Mouse (Mus musculus): ENCODE measurements around the gene Vps54.
"Not testable (repeated sequence)": the region's sequence is repeated elsewhere in the genome, so short reads cannot be mapped to it uniquely, and the experiment has no call there.

The Vps54 gene

DNA sequence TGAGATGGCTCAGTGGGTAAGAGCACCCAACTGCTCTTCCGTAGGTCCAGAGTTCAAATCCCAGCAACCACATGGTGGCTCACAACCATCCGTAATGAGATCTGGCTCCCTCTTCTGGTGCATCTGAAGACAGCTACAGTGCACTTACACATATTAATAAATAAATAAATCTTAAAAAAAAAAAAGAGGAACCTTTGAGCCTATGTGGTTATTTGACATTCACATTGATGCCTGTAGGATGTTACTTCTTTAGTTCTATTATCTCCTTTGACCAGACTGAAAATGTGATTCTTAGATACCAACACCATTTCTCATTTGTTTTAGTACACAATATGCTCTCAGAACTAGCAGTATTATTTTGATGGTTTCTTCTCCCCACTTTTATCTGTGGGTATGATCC, 49.1 kb downstream of the Vps54 start:
- peak; percentile 32 for DNase-seq (ENCODE audit: low read depth, low spot score)
- not testable (repeated sequence) for H3K36me3 ChIP-seq (ENCODE audit: control insufficient read depth, insufficient read depth, low read length, poor library complexity, severe bottlenecking); H3K27me3 ChIP-seq (ENCODE audit: control insufficient read depth, insufficient read depth, low read length, poor library complexity, severe bottlenecking)

DNA sequence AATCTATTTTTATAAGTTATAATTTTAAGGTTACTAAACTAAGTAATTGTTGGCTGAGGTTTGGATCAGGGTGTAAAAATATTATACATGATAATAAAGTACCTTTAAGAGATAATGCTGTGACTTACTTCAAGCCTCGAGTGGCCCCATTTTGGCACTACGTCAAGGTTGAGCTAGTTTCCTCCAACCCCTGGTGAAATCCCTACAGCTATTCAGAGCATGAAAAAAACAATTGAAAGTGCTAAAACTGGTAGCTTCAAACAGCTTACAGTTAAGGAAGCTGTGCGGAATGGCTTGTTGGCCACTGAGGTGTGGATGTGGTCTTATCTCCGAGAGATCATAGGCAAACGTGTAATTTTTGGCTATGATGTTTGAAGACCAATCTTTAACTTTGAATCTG, 56.4 kb downstream of the Vps54 start:
- Histone ChIP-seq H3K27me3 (ENCODE audit: control insufficient read depth, insufficient read depth, low read length, poor library complexity, severe bottlenecking) (no peaks in the 10 kb centered on the region), H3K36me3 (ENCODE audit: control insufficient read depth, insufficient read depth, low read length, poor library complexity, severe bottlenecking) (peaks cover 5% of the 10 kb centered on the region)
- no peak for DNase-seq (ENCODE audit: low read depth, low spot score)

DNA sequence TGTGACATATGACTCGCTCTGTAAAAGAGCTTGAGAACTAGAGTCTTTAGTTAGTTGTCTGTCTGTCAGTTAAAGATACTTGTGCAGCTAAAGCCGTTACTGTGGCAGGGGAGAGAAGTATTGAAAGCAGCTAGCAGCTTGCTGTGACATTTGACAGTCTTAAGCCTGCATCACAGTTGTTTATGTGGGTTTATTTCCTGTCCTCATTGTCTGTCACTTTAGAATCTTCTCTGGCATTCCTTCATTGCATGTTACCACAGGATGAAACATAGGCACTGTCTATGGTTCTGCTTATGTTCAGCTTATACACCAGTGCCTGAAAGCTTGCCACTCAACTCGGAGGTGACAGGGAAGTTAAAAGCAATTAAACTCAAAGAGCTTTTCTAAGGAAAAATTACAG, 64.5 kb downstream of the Vps54 start:
- no peak for DNase-seq (ENCODE audit: low read depth, low spot score)
- Histone ChIP-seq H3K27me3 (ENCODE audit: control insufficient read depth, insufficient read depth, low read length, poor library complexity, severe bottlenecking) (no peaks in the 10 kb centered on the region), H3K36me3 (ENCODE audit: control insufficient read depth, insufficient read depth, low read length, poor library complexity, severe bottlenecking) (peaks cover 8% of the 10 kb centered on the region; the same call in 1 of the 2 replicates)

DNA sequence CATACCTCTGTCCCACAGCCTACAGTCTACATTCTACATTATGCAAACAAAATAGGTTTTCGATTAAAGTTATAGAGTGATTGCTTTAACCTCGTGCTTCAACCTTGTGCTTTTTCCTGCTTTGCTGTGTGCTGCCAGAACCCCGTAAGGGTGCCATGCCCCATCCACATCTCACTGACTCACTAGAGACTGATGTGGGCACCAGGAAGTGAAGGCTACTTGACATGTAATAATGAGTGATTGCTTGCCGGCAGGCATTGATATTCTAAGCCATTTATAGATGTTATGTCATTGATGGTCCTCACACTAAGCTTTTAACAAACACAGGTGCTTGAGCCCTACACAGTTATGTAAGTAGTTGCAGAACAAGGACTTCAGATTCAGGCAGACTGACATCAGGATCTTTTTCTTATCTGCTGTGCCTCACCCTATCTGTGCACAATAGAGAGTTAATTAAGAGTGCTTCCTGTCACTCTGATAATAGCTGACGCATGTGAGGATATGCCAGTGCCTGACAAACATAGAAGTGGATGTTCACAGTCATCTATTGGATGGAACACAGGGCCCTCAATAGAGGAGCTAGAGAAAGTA, 68.1 kb downstream of the Vps54 start:
- Histone ChIP-seq H3K36me3 (ENCODE audit: control insufficient read depth, insufficient read depth, low read length, poor library complexity, severe bottlenecking) (peaks cover 7% of the 10 kb centered on the region), H3K27me3 (ENCODE audit: control insufficient read depth, insufficient read depth, low read length, poor library complexity, severe bottlenecking) (no peaks in the 10 kb centered on the region)
- DNase-seq (ENCODE audit: low read depth, low spot score), result no peak

DNA sequence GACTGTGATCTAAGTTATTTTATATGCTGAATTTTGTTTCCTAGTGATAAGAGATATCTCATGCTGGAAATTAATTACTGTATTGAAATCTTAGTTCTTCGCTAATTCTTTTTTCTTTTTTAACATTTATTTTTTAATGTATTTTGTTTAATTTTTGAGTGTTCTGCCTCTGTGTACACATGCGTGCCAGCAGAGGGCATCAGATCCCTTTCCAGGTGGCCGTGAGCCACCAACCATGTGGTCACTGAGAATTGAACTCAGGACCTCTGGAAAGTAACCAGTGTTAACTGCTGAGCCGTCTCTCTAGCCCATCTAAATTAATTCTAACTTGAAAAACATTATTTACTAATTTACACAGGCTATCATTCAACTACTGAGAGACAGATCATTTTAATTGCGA, 69.0 kb downstream of the Vps54 start:
- peaks cover 13% of the 10 kb centered on the region for H3K36me3 ChIP-seq (ENCODE audit: control insufficient read depth, insufficient read depth, low read length, poor library complexity, severe bottlenecking)
- H3K27me3 ChIP-seq (ENCODE audit: control insufficient read depth, insufficient read depth, low read length, poor library complexity, severe bottlenecking), result no peaks in the 10 kb centered on the region
- peak; percentile 50 for DNase-seq (ENCODE audit: low read depth, low spot score)

DNA sequence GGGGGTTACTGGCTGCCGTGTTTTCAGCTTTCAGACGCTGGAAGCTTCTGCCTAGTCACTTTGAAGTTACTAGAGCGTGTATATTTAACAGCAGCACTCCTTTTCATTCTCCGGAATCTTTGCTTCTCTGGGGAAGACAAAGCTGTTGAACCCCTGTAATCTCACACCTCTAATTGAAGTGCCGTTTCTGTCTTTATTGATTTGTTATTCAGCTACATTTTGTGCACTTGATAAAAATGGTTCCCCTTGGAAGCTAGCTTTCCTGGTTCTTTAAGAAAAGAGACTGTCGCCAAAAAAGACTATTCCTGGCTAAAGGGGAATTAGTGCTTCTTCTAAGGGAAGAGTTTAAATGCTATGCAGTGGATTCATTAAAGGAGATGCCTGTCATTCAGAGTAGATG, 70.4 kb downstream of the Vps54 start:
- no peaks in the 10 kb centered on the region for H3K27me3 ChIP-seq (ENCODE audit: control insufficient read depth, insufficient read depth, low read length, poor library complexity, severe bottlenecking)
- DNase-seq (ENCODE audit: low read depth, low spot score), result no peak
- H3K36me3 ChIP-seq (ENCODE audit: control insufficient read depth, insufficient read depth, low read length, poor library complexity, severe bottlenecking), result peaks cover 14% of the 10 kb centered on the region

DNA sequence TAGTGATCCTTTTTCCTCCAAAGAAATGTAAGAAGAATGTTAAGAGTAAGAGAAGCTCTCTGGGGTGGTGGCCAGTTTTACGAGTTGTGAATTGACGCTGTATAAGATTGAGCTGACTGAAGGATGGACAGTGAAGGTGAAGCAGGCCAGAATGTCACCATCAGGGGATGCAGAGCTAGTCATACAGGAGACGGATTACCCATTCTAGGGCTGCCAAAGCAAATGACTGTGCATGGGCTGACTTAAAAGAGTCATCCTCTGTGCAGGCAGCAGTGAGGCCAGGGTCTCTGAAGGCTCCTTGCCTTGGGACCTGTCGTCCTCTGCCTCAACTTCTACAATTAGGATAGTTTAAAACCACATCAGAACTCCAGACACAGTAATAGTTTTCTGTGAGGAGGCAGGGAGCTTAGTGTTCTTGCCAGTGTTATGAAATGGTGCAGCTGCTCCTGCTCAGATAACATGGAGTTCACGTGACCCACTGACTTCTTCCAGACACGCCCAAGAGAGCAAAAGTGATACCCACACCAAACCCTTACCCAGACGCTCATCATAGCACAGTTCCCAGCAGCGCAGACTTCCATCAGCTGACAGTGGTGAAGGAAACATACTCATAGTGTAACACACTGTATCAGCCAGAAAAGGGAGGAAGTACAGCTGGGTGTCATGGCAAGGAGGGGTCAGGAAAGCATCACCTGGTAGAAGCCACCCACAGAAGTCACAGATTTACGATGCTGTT, 75.0 kb downstream of the Vps54 start:
- DNase-seq (ENCODE audit: low read depth, low spot score), result no peak
- Histone ChIP-seq H3K36me3 (ENCODE audit: control insufficient read depth, insufficient read depth, low read length, poor library complexity, severe bottlenecking) (peaks cover 11% of the 10 kb centered on the region), H3K27me3 (ENCODE audit: control insufficient read depth, insufficient read depth, low read length, poor library complexity, severe bottlenecking) (no peaks in the 10 kb centered on the region)

DNA sequence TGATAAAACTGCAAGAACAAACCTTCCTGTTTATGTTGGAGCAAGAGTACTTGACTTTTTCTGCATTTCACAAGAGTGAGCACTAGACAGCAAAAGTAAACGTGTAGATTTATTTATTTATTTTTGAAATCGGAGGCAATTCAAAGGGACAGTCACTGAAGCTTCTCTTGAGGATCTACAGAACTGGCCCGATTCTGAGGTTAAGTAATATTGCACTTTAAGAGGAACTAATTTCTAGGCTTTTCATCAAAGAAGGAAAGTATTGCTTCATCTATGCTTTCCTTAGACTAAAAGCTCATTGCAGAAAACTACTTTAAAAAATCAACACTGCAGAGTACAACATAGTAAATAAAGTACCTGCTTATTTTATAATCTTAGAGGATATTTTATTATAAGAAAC, 82.5 kb downstream of the Vps54 start:
- peaks cover 5% of the 10 kb centered on the region; the same call in 1 of the 2 replicates for H3K36me3 ChIP-seq (ENCODE audit: control insufficient read depth, insufficient read depth, low read length, poor library complexity, severe bottlenecking)
- no peak for DNase-seq (ENCODE audit: low read depth, low spot score)
- no peaks in the 10 kb centered on the region for H3K27me3 ChIP-seq (ENCODE audit: control insufficient read depth, insufficient read depth, low read length, poor library complexity, severe bottlenecking)

DNA sequence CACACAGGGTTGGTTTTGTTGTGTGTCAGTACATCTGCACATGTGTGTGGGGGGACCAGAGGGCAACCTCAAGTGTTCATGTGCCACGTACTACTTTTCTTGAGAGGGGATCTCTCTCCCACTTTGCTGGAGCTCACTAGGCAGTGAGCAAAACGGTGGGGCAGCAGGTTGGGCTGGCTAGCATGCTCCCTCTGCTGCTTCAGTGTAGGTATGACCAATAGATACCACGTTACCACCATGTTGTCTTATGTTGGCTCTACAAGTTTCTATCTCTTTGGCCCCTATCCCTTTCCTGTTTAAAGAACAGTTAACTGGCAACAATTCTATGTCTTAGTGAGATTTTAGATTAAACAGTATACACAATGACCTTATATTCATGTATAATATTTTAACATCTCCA, 83.3 kb downstream of the Vps54 start:
- Histone ChIP-seq H3K36me3 (ENCODE audit: control insufficient read depth, insufficient read depth, low read length, poor library complexity, severe bottlenecking) (peaks cover 5% of the 10 kb centered on the region; the same call in 1 of the 2 replicates), H3K27me3 (ENCODE audit: control insufficient read depth, insufficient read depth, low read length, poor library complexity, severe bottlenecking) (no peaks in the 10 kb centered on the region)
- DNase-seq (ENCODE audit: low read depth, low spot score), result peak; percentile 15

DNA sequence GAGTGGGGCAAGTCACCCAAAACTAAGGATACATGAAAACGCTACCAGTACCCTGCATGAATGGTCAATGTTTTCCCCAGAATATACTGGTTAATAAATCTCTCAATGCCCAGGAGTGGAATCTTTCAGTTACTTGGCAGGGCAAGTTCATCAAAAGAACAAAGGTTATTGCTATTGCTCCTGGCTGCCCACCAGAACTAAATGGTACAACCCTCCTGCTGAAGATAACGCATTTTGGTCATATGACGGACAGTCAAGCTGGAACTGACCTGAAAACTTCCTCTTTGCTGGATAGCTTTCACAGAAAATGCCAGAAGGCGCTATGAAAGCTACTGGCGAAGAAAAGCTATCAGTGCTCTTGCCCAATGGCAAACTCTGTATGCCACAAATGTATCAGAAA, 86.7 kb downstream of the Vps54 start:
- DNase-seq (ENCODE audit: low read depth, low spot score), result no peak
- Histone ChIP-seq H3K27me3 (ENCODE audit: control insufficient read depth, insufficient read depth, low read length, poor library complexity, severe bottlenecking) (no peaks in the 10 kb centered on the region), H3K36me3 (ENCODE audit: control insufficient read depth, insufficient read depth, low read length, poor library complexity, severe bottlenecking) (peaks cover 12% of the 10 kb centered on the region; the same call in 1 of the 2 replicates)

DNA sequence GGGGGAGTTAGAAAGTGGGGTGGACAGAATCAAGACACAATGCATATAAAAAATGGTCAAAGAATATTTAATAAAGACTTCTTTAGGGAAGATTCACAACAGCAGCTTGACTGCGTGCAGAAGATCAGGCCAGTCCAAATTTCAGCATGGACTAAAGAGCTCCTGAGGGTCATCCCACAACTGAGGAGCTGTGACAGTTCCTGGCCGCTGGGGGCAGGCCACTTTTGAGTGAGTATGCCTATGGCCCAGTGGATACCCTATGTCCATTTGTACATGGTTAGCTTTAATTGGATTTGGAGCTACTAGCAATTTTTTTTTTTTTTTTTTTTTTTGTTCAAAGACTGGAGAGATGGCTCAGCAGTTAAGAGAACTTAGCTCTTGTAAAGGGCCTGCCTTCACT, 87.7 kb downstream of the Vps54 start:
- no peak for DNase-seq (ENCODE audit: low read depth, low spot score)
- peaks cover 12% of the 10 kb centered on the region; the same call in 1 of the 2 replicates for H3K36me3 ChIP-seq (ENCODE audit: control insufficient read depth, insufficient read depth, low read length, poor library complexity, severe bottlenecking)
- H3K27me3 ChIP-seq (ENCODE audit: control insufficient read depth, insufficient read depth, low read length, poor library complexity, severe bottlenecking), result no peaks in the 10 kb centered on the region

DNA sequence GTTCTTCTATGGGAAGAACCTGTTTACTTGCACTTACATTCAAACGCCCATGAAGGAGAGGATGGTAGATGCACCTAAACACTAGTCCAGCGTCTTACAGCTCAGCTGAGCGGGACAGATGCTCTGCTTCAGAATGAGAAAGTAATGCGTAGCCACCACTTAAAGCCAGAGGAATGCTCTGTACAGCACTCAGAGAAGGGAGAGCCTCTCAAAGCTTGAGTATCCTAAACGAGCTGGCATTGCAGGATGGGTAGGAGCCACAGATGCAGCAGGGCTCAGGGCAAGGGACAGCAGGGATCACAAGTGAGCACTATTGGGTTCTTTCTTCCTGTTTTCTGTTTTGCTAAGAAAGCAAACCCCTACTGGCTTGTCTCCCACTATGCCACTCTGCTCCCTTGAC, 88.4 kb downstream of the Vps54 start:
- Histone ChIP-seq H3K27me3 (ENCODE audit: control insufficient read depth, insufficient read depth, low read length, poor library complexity, severe bottlenecking) (no peaks in the 10 kb centered on the region), H3K36me3 (ENCODE audit: control insufficient read depth, insufficient read depth, low read length, poor library complexity, severe bottlenecking) (peaks cover 12% of the 10 kb centered on the region; the same call in 1 of the 2 replicates)
- no peak for DNase-seq (ENCODE audit: low read depth, low spot score)

DNA sequence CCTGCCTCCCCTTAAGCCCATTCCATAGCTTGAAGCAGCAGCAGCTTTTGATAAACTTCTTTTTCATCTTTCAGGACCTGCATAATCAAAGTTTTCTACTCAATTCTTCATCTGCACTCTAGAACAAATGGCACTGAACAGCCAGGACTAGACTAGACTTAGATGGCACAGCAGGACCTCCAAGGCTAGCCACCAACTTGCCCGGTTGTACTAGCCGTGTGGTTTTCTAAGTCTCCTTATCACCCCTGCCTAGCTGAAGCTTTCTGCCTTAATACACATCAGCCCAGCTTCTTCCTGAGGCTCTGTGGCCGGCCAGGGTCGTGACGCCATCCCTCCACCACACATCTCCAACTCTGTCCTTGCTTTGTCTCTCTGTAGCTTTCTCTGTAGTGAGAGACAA, 89.1 kb downstream of the Vps54 start:
- Histone ChIP-seq H3K27me3 (ENCODE audit: control insufficient read depth, insufficient read depth, low read length, poor library complexity, severe bottlenecking) (no peaks in the 10 kb centered on the region), H3K36me3 (ENCODE audit: control insufficient read depth, insufficient read depth, low read length, poor library complexity, severe bottlenecking) (peaks cover 17% of the 10 kb centered on the region)
- DNase-seq (ENCODE audit: low read depth, low spot score), result no peak

DNA sequence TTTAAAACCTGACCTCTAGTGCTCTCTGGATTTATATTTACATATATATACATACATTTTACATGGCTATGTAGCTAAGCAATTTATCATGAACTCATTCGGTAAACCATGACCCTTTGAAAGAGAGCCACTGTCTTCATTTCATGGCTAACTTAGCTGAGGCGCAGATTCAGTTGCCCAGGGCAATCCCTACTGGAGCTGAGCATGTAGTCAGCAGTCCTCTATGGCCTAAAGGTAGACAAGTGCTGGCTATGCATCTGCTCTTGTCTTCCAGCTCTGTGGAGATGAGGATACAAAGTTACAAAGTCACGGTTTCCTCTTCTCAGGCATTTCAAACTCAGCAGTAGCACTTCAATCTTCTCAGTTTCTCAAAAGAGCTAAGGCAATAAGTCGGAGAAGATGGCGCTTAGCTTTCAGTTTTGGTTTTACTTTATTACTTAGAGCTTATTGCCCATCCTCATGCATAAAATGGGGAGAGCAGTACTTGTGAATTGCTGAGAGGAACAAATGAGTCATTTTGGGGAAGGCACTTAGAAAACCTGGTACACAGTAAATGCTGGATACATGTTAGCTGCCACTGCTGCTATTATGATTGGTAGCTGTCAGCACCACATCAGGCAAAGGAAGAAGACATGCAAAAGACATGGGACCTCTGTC, 93.7 kb downstream of the Vps54 start:
- no peak for DNase-seq (ENCODE audit: low read depth, low spot score)
- Histone ChIP-seq H3K27me3 (ENCODE audit: control insufficient read depth, insufficient read depth, low read length, poor library complexity, severe bottlenecking) (no peaks in the 10 kb centered on the region), H3K36me3 (ENCODE audit: control insufficient read depth, insufficient read depth, low read length, poor library complexity, severe bottlenecking) (peaks cover 12% of the 10 kb centered on the region)

DNA sequence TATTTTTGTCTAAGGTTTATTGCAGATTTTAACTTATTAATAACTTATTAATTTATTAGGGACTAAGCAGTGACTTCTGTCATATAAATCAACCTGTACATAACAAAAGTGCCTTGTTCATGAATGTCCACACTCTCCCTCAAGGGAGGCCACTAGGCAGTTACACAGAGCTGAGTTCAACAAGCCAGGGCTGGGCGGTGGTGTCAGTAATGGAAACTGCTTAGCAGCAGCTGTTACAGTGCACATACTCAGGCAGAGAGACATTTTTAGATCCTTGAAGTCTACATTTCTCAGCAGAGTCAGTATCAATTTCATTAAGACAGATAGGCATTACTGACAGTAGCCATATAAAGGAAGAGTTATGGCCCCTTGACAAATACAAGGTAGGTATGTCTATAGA, 98.8 kb downstream of the Vps54 start:
- Histone ChIP-seq H3K27me3 (ENCODE audit: control insufficient read depth, insufficient read depth, low read length, poor library complexity, severe bottlenecking) (no peaks in the 10 kb centered on the region), H3K36me3 (ENCODE audit: control insufficient read depth, insufficient read depth, low read length, poor library complexity, severe bottlenecking) (peaks cover 3% of the 10 kb centered on the region)
- DNase-seq (ENCODE audit: low read depth, low spot score), result no peak
